9 mouse cellular contexts compared by ENCODE assay signal in the genomic region with DNA sequence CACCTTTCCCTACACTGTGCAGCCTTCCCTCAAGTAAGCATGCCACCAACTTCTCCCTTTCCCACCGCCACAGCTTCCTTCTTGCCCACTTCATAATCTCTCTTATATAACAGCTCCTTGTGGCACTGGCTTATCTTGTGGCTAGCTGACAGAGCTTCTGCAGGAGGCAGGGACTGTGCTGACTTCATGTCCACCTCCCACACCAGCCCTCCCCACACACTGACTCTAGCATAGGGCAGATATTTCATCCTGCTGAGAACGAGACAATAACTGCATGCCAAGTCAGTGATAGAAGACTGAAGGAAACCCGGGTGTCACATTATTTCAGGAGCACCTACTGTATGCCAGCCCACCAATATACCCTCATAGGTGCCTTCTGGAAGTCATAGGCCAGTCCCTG. TPM values are rescaled to one million over a fixed set of nuclear protein-coding genes. Genes with fewer than 3 reads are reported as not detected.
A peak's percentile ranks its signal among the peaks of the same experiment; 100 is the strongest.
DNase-seq lines count a peak whose midpoint lies in the region; ATAC-seq and TF ChIP-seq lines count a peak whose summit lies in the region.
"Had no signal": no experiment of that assay in that cellular context is flagged by ENCODE, and none has a peak within 500 bp of the region (broad histone marks: within the 10 kb centered on the region; RNA-seq: fewer than 3 reads in every experiment).

No protein-coding gene starts in this region.

- H3K4me3 ChIP-seq in midbrain, embryonic 10.5 days, result peak overlapping the region; percentile 36; the same call in 1 of the 2 replicates
- no peak overlapping the region for H3K4me3 ChIP-seq in midbrain, postnatal 0 days (ENCODE audit: low read depth, low read length)
- no peak overlapping the region for H3K4me3 ChIP-seq in stomach, embryonic 14.5 days (ENCODE audit: low read depth, low read length)

- no peak for DNase-seq in frontal cortex, adult 2 months (ENCODE audit: extremely low spot score in 1 of 2, low spot score in 1 of 2)
- no peak for DNase-seq in midbrain, embryonic 10.5 days (ENCODE audit: low spot score)
- DNase-seq in midbrain, postnatal 0 days (ENCODE audit: low spot score), result no peak
- no peak for DNase-seq in left cerebral cortex, postnatal 4 days
- no peak for DNase-seq in thymus, postnatal 0 days (ENCODE audit: low spot score)

- H3K4me1 ChIP-seq in midbrain, embryonic 10.5 days, result peaks cover 39% of the 10 kb centered on the region
- peaks cover 11% of the 10 kb centered on the region for H3K4me1 ChIP-seq in midbrain, postnatal 0 days (ENCODE audit: insufficient read depth, low read length)
- H3K4me1 ChIP-seq in stomach, embryonic 14.5 days (ENCODE audit: control insufficient read depth, insufficient read depth, low read length), result peaks cover 30% of the 10 kb centered on the region

- no peak overlapping the region for H3K4me2 ChIP-seq in midbrain, postnatal 0 days (ENCODE audit: low read depth, low read length, poor library complexity, severe bottlenecking)
- no peak overlapping the region for H3K4me2 ChIP-seq in stomach, embryonic 14.5 days (replicated peaks; ENCODE audit: low read depth, low read length)

- H3K9me3 ChIP-seq in midbrain, embryonic 10.5 days (replicated peaks), result no peaks in the 10 kb centered on the region
- H3K9me3 ChIP-seq in midbrain, postnatal 0 days (ENCODE audit: low read length), result no peaks in the 10 kb centered on the region
- H3K9me3 ChIP-seq in stomach, embryonic 14.5 days (ENCODE audit: control insufficient read depth, low read depth, low read length), result no peaks in the 10 kb centered on the region

- no peak overlapping the region for H3K9ac ChIP-seq in midbrain, postnatal 0 days (replicated peaks; ENCODE audit: low read length, poor library complexity, severe bottlenecking)
- H3K9ac ChIP-seq in stomach, embryonic 14.5 days (replicated peaks; ENCODE audit: low read depth, low read length), result no peak overlapping the region

- intact Hi-C loops in left cerebral cortex, postnatal 4 days (cut with DNase I), result no loop called here

- H3K27me3 ChIP-seq in midbrain, embryonic 10.5 days (ENCODE audit: low read depth, poor library complexity, severe bottlenecking), result no peaks in the 10 kb centered on the region
- H3K27me3 ChIP-seq in midbrain, postnatal 0 days (ENCODE audit: insufficient read depth, low read length), result no peaks in the 10 kb centered on the region
- no peaks in the 10 kb centered on the region for H3K27me3 ChIP-seq in stomach, embryonic 14.5 days (ENCODE audit: control insufficient read depth, insufficient read depth, low read length)

- 89% methylated on average over 3 of the region's 3 CpGs for WGBS in midbrain, embryonic 10.5 days
- WGBS in midbrain, postnatal 0 days, result 80% methylated on average over 3 of the region's 3 CpGs
- 69% methylated on average over 3 of the region's 3 CpGs for WGBS in stomach, embryonic 14.5 days

- H3K36me3 ChIP-seq in midbrain, embryonic 10.5 days, result peaks cover 37% of the 10 kb centered on the region
- peaks cover 25% of the 10 kb centered on the region for H3K36me3 ChIP-seq in midbrain, postnatal 0 days (ENCODE audit: insufficient read depth, low read length)
- peaks cover 34% of the 10 kb centered on the region for H3K36me3 ChIP-seq in stomach, embryonic 14.5 days (ENCODE audit: control insufficient read depth, insufficient read depth, low read length)

- ATAC-seq in frontal cortex, adult (ENCODE audit: low TSS enrichment), result 0 out of 2 replicates have a peak, but pooled peaks have one; percentile 1
- no peak for ATAC-seq in midbrain, postnatal 0 days (ENCODE audit: low FRiP score)
- peak; percentile 37 to 43 for ATAC-seq in hematopoietic stem cell, adult 5-6 weeks (replicated peaks in 1 of 2; ENCODE audit: insufficient read depth in 1 of 2, low FRiP score in 2 of 2, low TSS enrichment in 1 of 2, low read depth in 1 of 2, poor library complexity in 2 of 2, severe bottlenecking in 2 of 2)
- no peak for ATAC-seq in stomach, embryonic 14.5 days (ENCODE audit: insufficient number of reproducible peaks, insufficient read depth, low FRiP score, low read depth)

- no peak for TF ChIP-seq CTCF in midbrain, postnatal 0 days (IDR thresholded peaks at IDR 0.05)

- peak overlapping the region; percentile 59 for H3K27ac ChIP-seq in midbrain, embryonic 10.5 days (replicated peaks)
- no peak overlapping the region for H3K27ac ChIP-seq in midbrain, postnatal 0 days (ENCODE audit: low read depth, low read length)
- H3K27ac ChIP-seq in stomach, embryonic 14.5 days (ENCODE audit: low read length), result peak overlapping the region; percentile 6; the same call in 1 of the 2 replicates
- H3K27ac ChIP-seq: macrophage had no signal

RNA-seq across cellular contexts. Expression of gene Alad, which starts 4.2 kb away (rescaled TPM):
- polyA plus RNA-seq in frontal cortex, adult 2 months (2012; rRNA removed), result 37.2 and 43.1 TPM in 2 replicates
- 120 and 123 TPM in 2 replicates for polyA plus RNA-seq in midbrain, embryonic 10.5 days (2016; fragmentation: Nextera tagmentation; extraction: Ambion mirVana)
- 38.6 and 49.3 TPM in 2 replicates for total RNA-seq in midbrain, postnatal 0 days (2014; rRNA removed)
- 74.6 and 80.9 TPM in 2 replicates for polyA plus RNA-seq in midbrain, postnatal 0 days (2015; fragmentation: Nextera tagmentation; extraction: Ambion mirVana)
- total RNA-seq in hematopoietic stem cell, adult 5-6 weeks (2017), result 28.8 and 35.6 TPM in 2 replicates
- 126 and 136 TPM in 2 replicates for polyA plus RNA-seq in stomach, embryonic 14.5 days (2014; fragmentation: Nextera tagmentation; extraction: Ambion mirVana)
- total RNA-seq in left cerebral cortex, postnatal 4 days (2021), result 10 to 100 TPM; 35.3 to 36.8 TPM
- 52.8 and 54.4 TPM in 2 replicates for polyA plus RNA-seq in thymus, postnatal 0 days (2015; fragmentation: Nextera tagmentation; extraction: Ambion mirVana)

RNA-seq across cellular contexts. Expression of gene Pole3, which starts 9.4 kb away (rescaled TPM):
- 30.6 and 31.3 TPM in 2 replicates for polyA plus RNA-seq in frontal cortex, adult 2 months (2012; rRNA removed)
- polyA plus RNA-seq in midbrain, embryonic 10.5 days (2016; fragmentation: Nextera tagmentation; extraction: Ambion mirVana), result 140 and 142 TPM in 2 replicates
- total RNA-seq in midbrain, postnatal 0 days (2014; rRNA removed), result 24.0 and 25.6 TPM in 2 replicates
- 52.6 and 57.3 TPM in 2 replicates for polyA plus RNA-seq in midbrain, postnatal 0 days (2015; fragmentation: Nextera tagmentation; extraction: Ambion mirVana)
- total RNA-seq in hematopoietic stem cell, adult 5-6 weeks (2017), result 72.7 and 78.2 TPM in 2 replicates
- 73.5 and 79.8 TPM in 2 replicates for polyA plus RNA-seq in stomach, embryonic 14.5 days (2014; fragmentation: Nextera tagmentation; extraction: Ambion mirVana)
- 10 to 100 TPM; 32.4 to 36.6 TPM for total RNA-seq in left cerebral cortex, postnatal 4 days (2021)
- polyA plus RNA-seq in thymus, postnatal 0 days (2015; fragmentation: Nextera tagmentation; extraction: Ambion mirVana), result 55.2 and 62.3 TPM in 2 replicates

RNA-seq across cellular contexts. Expression of gene 4933430I17Rik, which starts 9.7 kb away (rescaled TPM):
- 0.44 TPM in 2 replicates for polyA plus RNA-seq in frontal cortex, adult 2 months (2012; rRNA removed)
- 1.5 and 1.7 TPM in 2 replicates for polyA plus RNA-seq in midbrain, embryonic 10.5 days (2016; fragmentation: Nextera tagmentation; extraction: Ambion mirVana)
- total RNA-seq in midbrain, postnatal 0 days (2014; rRNA removed), result 0.38 and 1.6 TPM in 2 replicates
- polyA plus RNA-seq in midbrain, postnatal 0 days (2015; fragmentation: Nextera tagmentation; extraction: Ambion mirVana), result 0.80 and 0.93 TPM in 2 replicates
- not detected in 2 replicates for total RNA-seq in hematopoietic stem cell, adult 5-6 weeks (2017)
- 0.49 and 0.88 TPM in 2 replicates for polyA plus RNA-seq in stomach, embryonic 14.5 days (2014; fragmentation: Nextera tagmentation; extraction: Ambion mirVana)
- under 1 TPM; 0.44 to 0.90 TPM for total RNA-seq in left cerebral cortex, postnatal 4 days (2021)
- 0.32 and 0.49 TPM in 2 replicates for polyA plus RNA-seq in thymus, postnatal 0 days (2015; fragmentation: Nextera tagmentation; extraction: Ambion mirVana)

RNA-seq across cellular contexts. Expression of gene Hdhd3, which starts 12.2 kb away (rescaled TPM):
- 6.8 and 8.0 TPM in 2 replicates for polyA plus RNA-seq in frontal cortex, adult 2 months (2012; rRNA removed)
- 10.9 and 13.3 TPM in 2 replicates for polyA plus RNA-seq in midbrain, embryonic 10.5 days (2016; fragmentation: Nextera tagmentation; extraction: Ambion mirVana)
- total RNA-seq in midbrain, postnatal 0 days (2014; rRNA removed), result 2.9 and 5.3 TPM in 2 replicates
- polyA plus RNA-seq in midbrain, postnatal 0 days (2015; fragmentation: Nextera tagmentation; extraction: Ambion mirVana), result 4.9 and 5.3 TPM in 2 replicates
- total RNA-seq in hematopoietic stem cell, adult 5-6 weeks (2017), result 3.1 and 3.3 TPM in 2 replicates
- 18.7 and 21.2 TPM in 2 replicates for polyA plus RNA-seq in stomach, embryonic 14.5 days (2014; fragmentation: Nextera tagmentation; extraction: Ambion mirVana)
- total RNA-seq in left cerebral cortex, postnatal 4 days (2021), result 1 to 10 TPM; 5.7 to 6.6 TPM
- 7.0 and 7.5 TPM in 2 replicates for polyA plus RNA-seq in thymus, postnatal 0 days (2015; fragmentation: Nextera tagmentation; extraction: Ambion mirVana)

RNA-seq across cellular contexts. Expression of gene Bspry, which starts 35.6 kb away (rescaled TPM):
- polyA plus RNA-seq in frontal cortex, adult 2 months (2012; rRNA removed), result 0.60 and 0.78 TPM in 2 replicates
- polyA plus RNA-seq in midbrain, embryonic 10.5 days (2016; fragmentation: Nextera tagmentation; extraction: Ambion mirVana), result 0.47 and 0.57 TPM in 2 replicates
- 1.5 and 1.7 TPM in 2 replicates for total RNA-seq in midbrain, postnatal 0 days (2014; rRNA removed)
- polyA plus RNA-seq in midbrain, postnatal 0 days (2015; fragmentation: Nextera tagmentation; extraction: Ambion mirVana), result 0.49 and 0.84 TPM in 2 replicates
- 0.94 and 1.2 TPM in 2 replicates for total RNA-seq in hematopoietic stem cell, adult 5-6 weeks (2017)
- polyA plus RNA-seq in stomach, embryonic 14.5 days (2014; fragmentation: Nextera tagmentation; extraction: Ambion mirVana), result 19.4 and 23.5 TPM in 2 replicates
- total RNA-seq in left cerebral cortex, postnatal 4 days (2021), result under 1 TPM; 0.36 TPM
- polyA plus RNA-seq in thymus, postnatal 0 days (2015; fragmentation: Nextera tagmentation; extraction: Ambion mirVana), result 10.6 TPM in 2 replicates

Comparison
In these comparisons a context has a peak if more than half of its experiments do, and no peak if none do; other contexts are left out.
1. ATAC-seq: peak in frontal cortex, adult (single experiment) and hematopoietic stem cell, adult 5-6 weeks (2 of 2); none in midbrain, postnatal 0 days (single experiment) and stomach, embryonic 14.5 days (single experiment).